In the genomic region with DNA sequence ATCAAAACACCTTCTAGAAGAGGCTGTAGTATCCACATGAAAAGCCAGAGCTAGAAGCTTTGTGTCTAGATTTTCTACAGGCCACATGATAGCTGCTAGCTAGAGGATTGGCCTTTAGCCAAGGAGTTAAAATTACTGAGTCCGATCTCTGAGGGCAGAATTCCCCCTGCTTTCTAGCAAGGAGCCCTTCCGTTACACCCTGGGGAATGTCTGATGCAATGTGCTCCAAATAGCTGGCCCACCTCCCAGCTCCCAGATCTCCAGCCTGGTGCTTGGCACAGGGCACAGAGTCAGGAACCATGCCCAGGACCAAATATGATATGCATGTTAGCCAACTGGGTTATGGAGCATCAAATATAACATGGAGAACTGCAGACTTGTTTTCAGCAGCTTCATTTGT, we compare ENCODE assay signal across 8 mouse cellular contexts.
A peak's percentile ranks its signal among the peaks of the same experiment; 100 is the strongest.
DNase-seq lines count a peak whose midpoint lies in the region; ATAC-seq and TF ChIP-seq lines count a peak whose summit lies in the region.

No protein-coding gene starts in this region.

- no peaks in the 10 kb centered on the region for H3K9me3 ChIP-seq in midbrain, embryonic 15.5 days
- no peaks in the 10 kb centered on the region for H3K9me3 ChIP-seq in midbrain, embryonic 13.5 days
- H3K9me3 ChIP-seq in kidney, embryonic 15.5 days (replicated peaks) = no peaks in the 10 kb centered on the region

- no peak for TF ChIP-seq POLR2A in myocyte (IDR thresholded peaks at IDR 0.05; ENCODE audit: insufficient read length, low read depth)

- peak; percentile 86 for DNase-seq in cerebellum, adult 11 months
- DNase-seq in heart, adult 11 months = peak; percentile 99
- DNase-seq in embryo, embryonic 10 days (ENCODE audit: low spot score) = no peak

- no peaks in the 10 kb centered on the region for H3K79me2 ChIP-seq in myocyte (ENCODE audit: control insufficient read depth, insufficient read depth)

- no peaks in the 10 kb centered on the region; the same call in 1 of the 2 replicates for H3K36me3 ChIP-seq in midbrain, embryonic 15.5 days (replicated peaks)
- H3K36me3 ChIP-seq in midbrain, embryonic 13.5 days = peaks cover 7% of the 10 kb centered on the region; the same call in 1 of the 2 replicates
- H3K36me3 ChIP-seq in kidney, embryonic 15.5 days = no peaks in the 10 kb centered on the region
- no peaks in the 10 kb centered on the region for H3K36me3 ChIP-seq in myocyte (ENCODE audit: control insufficient read depth, insufficient read depth)

- 29% methylated on average over 2 of the region's 2 CpGs for WGBS in midbrain, embryonic 15.5 days
- 31% methylated on average over 2 of the region's 2 CpGs for WGBS in midbrain, embryonic 13.5 days
- WGBS in kidney, embryonic 15.5 days = 33% methylated on average over 2 of the region's 2 CpGs

- H3ac ChIP-seq in myocyte (ENCODE audit: control insufficient read depth, insufficient read length) = no peak overlapping the region

- H3K9ac ChIP-seq in midbrain, embryonic 15.5 days = no peak overlapping the region
- H3K9ac ChIP-seq in midbrain, embryonic 13.5 days (replicated peaks) = no peak overlapping the region
- no peak overlapping the region for H3K9ac ChIP-seq in kidney, embryonic 15.5 days

- peak; percentile 46; the same call in 1 of the 2 replicates for ATAC-seq in midbrain, embryonic 15.5 days (replicated peaks)
- no peak for ATAC-seq in midbrain, embryonic 13.5 days
- ATAC-seq in kidney, embryonic 15.5 days (replicated peaks; ENCODE audit: low FRiP score) = peak; percentile 43; the same call in 1 of the 2 replicates
- ATAC-seq in inflammation-experienced regulatory T-cells, adult 6 months = no peak

- no peaks in the 10 kb centered on the region for H3K27me3 ChIP-seq in midbrain, embryonic 15.5 days (replicated peaks)
- peaks cover 12% of the 10 kb centered on the region for H3K27me3 ChIP-seq in midbrain, embryonic 13.5 days
- H3K27me3 ChIP-seq in kidney, embryonic 15.5 days = no peaks in the 10 kb centered on the region
- no peaks in the 10 kb centered on the region for H3K27me3 ChIP-seq in myocyte (ENCODE audit: control insufficient read depth, insufficient read depth, insufficient read length)

- no peak overlapping the region for H3K4me3 ChIP-seq in midbrain, embryonic 15.5 days
- H3K4me3 ChIP-seq in midbrain, embryonic 13.5 days (replicated peaks) = no peak overlapping the region
- H3K4me3 ChIP-seq in kidney, embryonic 15.5 days (replicated peaks) = no peak overlapping the region
- no peak overlapping the region for H3K4me3 ChIP-seq in myocyte

- H3K4me1 ChIP-seq in midbrain, embryonic 15.5 days = peaks cover 4% of the 10 kb centered on the region; the same call in 1 of the 2 replicates
- H3K4me1 ChIP-seq in midbrain, embryonic 13.5 days (replicated peaks) = peaks cover 2% of the 10 kb centered on the region; the same call in 1 of the 2 replicates
- H3K4me1 ChIP-seq in kidney, embryonic 15.5 days = no peaks in the 10 kb centered on the region

- no peak overlapping the region for H3K4me2 ChIP-seq in midbrain, embryonic 15.5 days
- H3K4me2 ChIP-seq in midbrain, embryonic 13.5 days (replicated peaks) = no peak overlapping the region
- H3K4me2 ChIP-seq in kidney, embryonic 15.5 days = no peak overlapping the region
- H3K4me2 ChIP-seq in myocyte (ENCODE audit: low read depth) = peak overlapping the region; percentile 24

- no peak overlapping the region for H3K27ac ChIP-seq in midbrain, embryonic 15.5 days
- H3K27ac ChIP-seq in midbrain, embryonic 13.5 days = no peak overlapping the region
- no peak overlapping the region for H3K27ac ChIP-seq in kidney, embryonic 15.5 days

TF ChIP-seq in myocyte, 11 proteins besides CTCF, POLR2A, EP300 and RAD21:
- TF ChIP-seq MYOD1 (IDR thresholded peaks at IDR 0.05; ENCODE audit: control insufficient read depth in 1 of 3, insufficient read length in 2 of 3, low read depth in 2 of 3) (no peak), CEBPB (IDR thresholded peaks at IDR 0.05; ENCODE audit: insufficient read depth, poor library complexity, severe bottlenecking) (peak; percentile 94), TCF3 (IDR thresholded peaks at IDR 0.05; ENCODE audit: insufficient read length, low read depth) (no peak), MYOG (IDR thresholded peaks at IDR 0.05; ENCODE audit: control insufficient read depth in 1 of 3, insufficient read depth in 1 of 3, insufficient read length in 2 of 3, low read depth in 2 of 3) (peak in 1 of 3 experiments; percentile 33)

Comparison
In these comparisons a context has a peak if more than half of its experiments do, and no peak if none do; other contexts are left out.
1. ATAC-seq: peak in midbrain, embryonic 15.5 days (single experiment) and kidney, embryonic 15.5 days (single experiment); none in midbrain, embryonic 13.5 days (single experiment) and inflammation-experienced regulatory T-cells, adult 6 months (single experiment).